Mouse (Mus musculus) lung, adult 10 weeks (tissue): Measurements from ENCODE around the gene Gm11554. TPM values are rescaled to one million over a fixed set of nuclear protein-coding genes. Genes with fewer than 3 reads are reported as not detected.

Source experiments
- polyA plus RNA-seq: library from polyadenylated mRNA; stranded (reverse); fragments of 350-450 nt; fragmentation: Illumina TruSeq; extraction: RNeasy Lipid Tissue Mini Kit (QIAGEN cat#74804); gene quantifications from one replicate; pipeline ENCODE4 v1.2.3, GENCODE M21; 2014; ENCODE audit warnings: low read depth, low replicate concordance; ENCODE audit not compliant: insufficient read depth

Gm11554 gene
- polyA plus RNA-seq, result not detected

DNA sequence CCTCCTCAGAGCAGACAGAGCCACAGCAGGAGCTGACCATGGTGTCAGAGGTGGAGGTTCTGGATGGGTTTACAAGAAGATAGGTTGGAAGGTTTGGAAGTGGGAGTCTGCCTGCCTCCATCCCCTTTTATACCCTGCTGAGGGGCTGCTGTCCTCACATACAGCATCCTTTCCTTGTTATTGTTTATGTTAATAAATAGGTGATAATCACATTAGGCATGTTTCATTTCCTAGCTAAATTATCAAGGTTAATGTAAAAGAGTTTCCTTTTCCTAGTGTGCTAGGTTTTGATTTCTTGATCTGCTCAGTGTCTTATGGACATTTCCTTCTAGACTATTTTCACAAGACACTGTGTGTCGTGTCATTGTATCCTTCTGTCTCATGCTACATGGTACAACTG lies at the start of gene Gm11554:
Gene Gm11554, minus strand, starts transcription at position 101 of the 400 bp plus-strand sequence.

GRCm38 (mm10) chr11:99851508-99851907 lies 47.3 kb upstream of the Gm11554 start, which contains the start of gene Krtap4-16:
TSS of gene Krtap4-16 (minus strand) at chr11:99851608.

GRCm38 (mm10) chr11:99837966-99838365 lies 33.7 kb upstream of the Gm11554 start, which contains the start of gene 2300003K06Rik:
TSS of gene 2300003K06Rik (minus strand) at chr11:99838066.

GRCm38 (mm10) chr11:99815566-99815965 lies 11.3 kb upstream of the Gm11554 start, which contains the start of gene Gm11564:
TSS of gene Gm11564 (minus strand) at chr11:99815666.

GRCm38 (mm10) chr11:99809792-99810191 lies 5.5 kb upstream of the Gm11554 start, which contains the start of gene Krtap4-13:
TSS of gene Krtap4-13 (minus strand) at chr11:99809892.

DNA sequence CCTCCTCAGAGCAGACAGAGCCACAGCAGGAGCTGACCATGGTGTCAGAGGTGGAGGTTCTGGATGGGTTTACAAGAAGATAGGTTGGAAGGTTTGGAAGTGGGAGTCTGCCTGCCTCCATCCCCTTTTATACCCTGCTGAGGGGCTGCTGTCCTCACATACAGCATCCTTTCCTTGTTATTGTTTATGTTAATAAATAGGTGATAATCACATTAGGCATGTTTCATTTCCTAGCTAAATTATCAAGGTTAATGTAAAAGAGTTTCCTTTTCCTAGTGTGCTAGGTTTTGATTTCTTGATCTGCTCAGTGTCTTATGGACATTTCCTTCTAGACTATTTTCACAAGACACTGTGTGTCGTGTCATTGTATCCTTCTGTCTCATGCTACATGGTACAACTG lies 5.4 kb downstream of the Gm11554 start, which contains the start of gene Gm11569:
Gene Gm11569, minus strand, starts transcription at position 101 of the 400 bp plus-strand sequence.

GRCm38 (mm10) chr11:99793367-99793766 lies 10.9 kb downstream of the Gm11554 start, which contains the start of gene Gm11596:
TSS of gene Gm11596 (minus strand) at chr11:99793467.

GRCm38 (mm10) chr11:99784900-99785299 lies 19.3 kb downstream of the Gm11554 start, which contains the start of gene Krtap4-9:
TSS of gene Krtap4-9 (plus strand) at chr11:99785200.

DNA sequence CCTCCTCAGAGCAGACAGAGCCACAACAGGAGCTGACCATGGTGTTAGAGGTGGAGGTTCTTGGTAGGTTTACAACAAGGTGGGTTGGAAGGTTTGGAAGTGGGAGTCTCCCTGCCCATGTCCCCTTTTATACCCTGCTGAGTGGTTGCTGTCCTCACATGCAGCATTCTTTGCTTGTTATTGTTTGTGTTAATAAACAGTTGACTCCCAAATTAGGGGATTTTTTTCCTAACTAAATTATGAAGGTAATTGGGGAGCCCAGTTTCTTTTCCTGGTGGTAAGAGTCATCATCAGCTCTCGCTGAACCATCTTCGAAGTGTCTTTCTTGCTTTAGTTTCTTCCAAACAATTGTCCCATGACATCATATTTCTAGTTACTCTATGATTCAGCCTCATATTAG lies 23.6 kb downstream of the Gm11554 start, which contains the start of gene Krtap4-8:
Gene Krtap4-8, minus strand, starts transcription at position 101 of the 400 bp plus-strand sequence.

DNA sequence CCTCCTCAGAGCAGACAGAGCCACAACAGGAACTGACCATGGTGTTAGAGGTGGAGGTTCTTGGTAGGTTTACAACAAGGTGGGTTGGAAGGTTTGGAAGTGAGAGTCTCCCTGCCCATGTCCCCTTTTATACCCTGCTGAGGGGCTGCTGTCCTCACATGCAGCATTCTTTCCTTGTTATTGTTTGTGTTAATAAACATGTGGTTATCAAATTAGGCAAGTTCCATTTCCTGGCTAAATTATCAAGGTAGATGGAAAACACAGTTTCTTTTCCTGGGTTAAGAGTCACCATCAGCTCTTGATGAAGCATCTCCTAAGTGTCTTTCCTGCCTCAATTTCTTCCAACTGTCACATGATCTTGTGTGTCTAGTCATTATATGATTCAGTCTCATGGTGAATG lies 31.4 kb downstream of the Gm11554 start, which contains the start of gene Gm11595:
Gene Gm11595, minus strand, starts transcription at position 101 of the 400 bp plus-strand sequence.

Other genes starting within 250 kb of the Gm11554 start
- not detected for gene Krtap3-2, start 247.6 kb downstream of the Gm11554 start, polyA plus RNA-seq
- not detected for gene Gm11939, start 245.0 kb downstream of the Gm11554 start, polyA plus RNA-seq
- not detected for gene Krtap3-1, start 237.8 kb downstream of the Gm11554 start, polyA plus RNA-seq
- not detected for gene Krtap1-5, start 223.4 kb downstream of the Gm11554 start, polyA plus RNA-seq
- not detected for gene Krtap1-4, start 220.8 kb downstream of the Gm11554 start, polyA plus RNA-seq
- not detected for gene Krtap1-3, start 213.1 kb downstream of the Gm11554 start, polyA plus RNA-seq
- not detected for gene Krtap9-3, start 206.3 kb downstream of the Gm11554 start, polyA plus RNA-seq
- gene Gm11938, start 201.1 kb downstream of the Gm11554 start, polyA plus RNA-seq, result not detected
- gene Gm11937, start 194.3 kb downstream of the Gm11554 start, polyA plus RNA-seq, result not detected
- not detected for gene Krtap2-4, start 189.6 kb downstream of the Gm11554 start, polyA plus RNA-seq
- gene Gm11562, start 184.0 kb downstream of the Gm11554 start, polyA plus RNA-seq, result not detected
- gene Krtap4-1, start 176.2 kb downstream of the Gm11554 start, polyA plus RNA-seq, result not detected
- gene Krtap4-2, start 169.4 kb downstream of the Gm11554 start, polyA plus RNA-seq, result not detected
- gene Krtap4-7, start 160.4 kb downstream of the Gm11554 start, polyA plus RNA-seq, result not detected
- not detected for gene Gm11555, start 154.2 kb downstream of the Gm11554 start, polyA plus RNA-seq
- not detected for gene Gm11563, start 145.5 kb downstream of the Gm11554 start, polyA plus RNA-seq
- gene Krtap4-6, start 138.5 kb downstream of the Gm11554 start, polyA plus RNA-seq, result not detected
- not detected for gene Gm14190, start 113.7 kb downstream of the Gm11554 start, polyA plus RNA-seq
- not detected for gene Gm14180, start 70.2 kb downstream of the Gm11554 start, polyA plus RNA-seq
- not detected for gene Gm11595, start 31.5 kb downstream of the Gm11554 start, polyA plus RNA-seq
- not detected for gene Krtap4-8, start 23.7 kb downstream of the Gm11554 start, polyA plus RNA-seq
- not detected for gene Krtap4-9, start 19.2 kb downstream of the Gm11554 start, polyA plus RNA-seq
- gene Gm11596, start 11.0 kb downstream of the Gm11554 start, polyA plus RNA-seq, result not detected
- gene Gm11569, start 5.5 kb downstream of the Gm11554 start, polyA plus RNA-seq, result not detected
- gene Krtap4-13, start 5.4 kb upstream of the Gm11554 start, polyA plus RNA-seq, result not detected
- gene Gm11564, start 11.2 kb upstream of the Gm11554 start, polyA plus RNA-seq, result not detected
- gene 2300003K06Rik, start 33.6 kb upstream of the Gm11554 start, polyA plus RNA-seq, result not detected
- not detected for gene Krtap4-16, start 47.2 kb upstream of the Gm11554 start, polyA plus RNA-seq
- gene Gm11568, start 53.5 kb upstream of the Gm11554 start, polyA plus RNA-seq, result not detected
- gene Gm11559, start 60.0 kb upstream of the Gm11554 start, polyA plus RNA-seq, result not detected
- gene Krtap9-1, start 68.9 kb upstream of the Gm11554 start, polyA plus RNA-seq, result not detected
- not detected for gene Gm11567, start 74.7 kb upstream of the Gm11554 start, polyA plus RNA-seq
- gene Krtap31-1, start 103.5 kb upstream of the Gm11554 start, polyA plus RNA-seq, result not detected
- not detected for gene Gm11565, start 110.3 kb upstream of the Gm11554 start, polyA plus RNA-seq
- gene Krtap31-2, start 131.8 kb upstream of the Gm11554 start, polyA plus RNA-seq, result not detected
- not detected for gene Krtap9-5, start 144.0 kb upstream of the Gm11554 start, polyA plus RNA-seq
- not detected for gene Krtap29-1, start 174.6 kb upstream of the Gm11554 start, polyA plus RNA-seq
- not detected for gene Krtap16-1, start 182.2 kb upstream of the Gm11554 start, polyA plus RNA-seq
- 4.2 TPM for gene Krtap17-1, start 189.5 kb upstream of the Gm11554 start, polyA plus RNA-seq
- gene Krt33a, start 211.8 kb upstream of the Gm11554 start, polyA plus RNA-seq, result not detected
- gene Krt33b, start 225.4 kb upstream of the Gm11554 start, polyA plus RNA-seq, result not detected
- gene Krt34, start 237.1 kb upstream of the Gm11554 start, polyA plus RNA-seq, result 0.14 TPM
- not detected for gene Krt31, start 246.1 kb upstream of the Gm11554 start, polyA plus RNA-seq